Mouse (Mus musculus): ENCODE results near the gene Tnfrsf26.
"Not testable (repeated sequence)": the region's sequence is repeated elsewhere in the genome, so short reads cannot be mapped to it uniquely, and the experiment has no call there.

The Tnfrsf26 gene

GRCm38 (mm10) chr7:143628540-143628939, at the start of gene Tnfrsf26:
TSS of gene Tnfrsf26 (minus strand) at chr7:143628722.
- DNase-seq (ENCODE audit: low spot score in 2 of 2) = no peak

- DNase-seq (ENCODE audit: low spot score in 2 of 2) = no peak
Observed at GRCm38 (mm10) chr7:143666427-143667311, 38.1 kb upstream of the Tnfrsf26 start.

- DNase-seq (ENCODE audit: low spot score in 2 of 2) = no peak
Observed at GRCm38 (mm10) chr7:143663470-143663869, 34.9 kb upstream of the Tnfrsf26 start.

- DNase-seq (ENCODE audit: low spot score in 2 of 2) = no peak
Observed at GRCm38 (mm10) chr7:143660797-143661196, 32.3 kb upstream of the Tnfrsf26 start.

- DNase-seq (ENCODE audit: low spot score in 2 of 2) = not testable (repeated sequence)
Observed at GRCm38 (mm10) chr7:143649769-143650346, 21.3 kb upstream of the Tnfrsf26 start.

GRCm38 (mm10) chr7:143649034-143649768, 20.7 kb upstream of the Tnfrsf26 start, which contains the start of gene Tnfrsf22:
TSS of gene Tnfrsf22 (minus strand) at chr7:143649661.
- peak; percentile 62 to 74 for DNase-seq (ENCODE audit: low spot score in 2 of 2)

GRCm38 (mm10) chr7:143643949-143644348, 15.4 kb upstream of the Tnfrsf26 start:
- DNase-seq (ENCODE audit: low spot score in 2 of 2) = not testable (repeated sequence)

GRCm38 (mm10) chr7:143636674-143637073, 8.2 kb upstream of the Tnfrsf26 start:
- no peak for DNase-seq (ENCODE audit: low spot score in 2 of 2)

- no peak for DNase-seq (ENCODE audit: low spot score in 2 of 2)
Observed at GRCm38 (mm10) chr7:143631503-143631902, 3.0 kb upstream of the Tnfrsf26 start.

- no peak for DNase-seq (ENCODE audit: low spot score in 2 of 2)
Observed at GRCm38 (mm10) chr7:143629501-143629900, 979 bp upstream of the Tnfrsf26 start.

- no peak for DNase-seq (ENCODE audit: low spot score in 2 of 2)
Observed at GRCm38 (mm10) chr7:143627555-143628286, 801 bp downstream of the Tnfrsf26 start.

GRCm38 (mm10) chr7:143626178-143626577, 2.3 kb downstream of the Tnfrsf26 start:
- DNase-seq (ENCODE audit: low spot score in 2 of 2) = no peak

GRCm38 (mm10) chr7:143625151-143625550, 3.4 kb downstream of the Tnfrsf26 start:
- no peak for DNase-seq (ENCODE audit: low spot score in 2 of 2)

GRCm38 (mm10) chr7:143624561-143624960, 4.0 kb downstream of the Tnfrsf26 start:
- no peak for DNase-seq (ENCODE audit: low spot score in 2 of 2)

GRCm38 (mm10) chr7:143620951-143621350, 7.6 kb downstream of the Tnfrsf26 start:
- peak in 1 of 2 experiments; percentile 13 for DNase-seq (ENCODE audit: low spot score in 2 of 2)

GRCm38 (mm10) chr7:143614404-143615135, 14.0 kb downstream of the Tnfrsf26 start:
- DNase-seq (ENCODE audit: low spot score in 2 of 2) = no peak

GRCm38 (mm10) chr7:143612215-143612614, 16.3 kb downstream of the Tnfrsf26 start:
- DNase-seq (ENCODE audit: low spot score in 2 of 2) = no peak

- DNase-seq (ENCODE audit: low spot score in 2 of 2) = no peak
Observed at GRCm38 (mm10) chr7:143605321-143605720, 23.2 kb downstream of the Tnfrsf26 start.

GRCm38 (mm10) chr7:143604889-143605288, 23.6 kb downstream of the Tnfrsf26 start:
- no peak for DNase-seq (ENCODE audit: low spot score in 2 of 2)

GRCm38 (mm10) chr7:143601705-143602104, 26.8 kb downstream of the Tnfrsf26 start:
- DNase-seq (ENCODE audit: low spot score in 2 of 2) = no peak

GRCm38 (mm10) chr7:143600231-143600740, 28.2 kb downstream of the Tnfrsf26 start:
- no peak for DNase-seq (ENCODE audit: low spot score in 2 of 2)
